ENCODE assay signal across 14 mouse cellular contexts in genomic region chr8:88357946-88358345, GRCm38 (mm10). TPM values are rescaled to one million over a fixed set of nuclear protein-coding genes. Genes with fewer than 3 reads are reported as not detected.
A peak's percentile ranks its signal among the peaks of the same experiment; 100 is the strongest.
DNase-seq lines count a peak whose midpoint lies in the region; ATAC-seq and TF ChIP-seq lines count a peak whose summit lies in the region.
"Had no signal": no experiment of that assay in that cellular context is flagged by ENCODE, and none has a peak within 500 bp of the region (broad histone marks: within the 10 kb centered on the region; RNA-seq: fewer than 3 reads in every experiment).

No protein-coding gene starts in this region.

- TF ChIP-seq EP300 in heart, postnatal 0 days (IDR thresholded peaks at IDR 0.05; ENCODE audit: low read depth) = no peak
- TF ChIP-seq EP300 in CH12.LX (IDR thresholded peaks at IDR 0.05; ENCODE audit: low read length) = no peak

- WGBS in heart, postnatal 0 days = 71% methylated on average over 5 of the region's 5 CpGs
- 72% methylated on average over 5 of the region's 5 CpGs for WGBS in lung, embryonic 14.5 days
- WGBS in embryonic facial prominence, embryonic 14.5 days = 78% methylated on average over 5 of the region's 5 CpGs

- no peak for TF ChIP-seq POLR2A in CH12.LX (IDR thresholded peaks at IDR 0.05; ENCODE audit: low read depth, low read length)

- H3K27ac ChIP-seq in heart, postnatal 0 days (ENCODE audit: low read depth) = no peak overlapping the region
- H3K27ac ChIP-seq in lung, embryonic 14.5 days (ENCODE audit: low read depth) = no peak overlapping the region
- H3K27ac ChIP-seq in CH12.LX (ENCODE audit: insufficient read depth, low read depth) = no peak overlapping the region
- no peak overlapping the region for H3K27ac ChIP-seq in embryonic facial prominence, embryonic 14.5 days (replicated peaks; ENCODE audit: low read depth, low read length)
- H3K27ac ChIP-seq: limb, embryonic 13.5 days had no signal

- peaks cover 14% of the 10 kb centered on the region for H3K4me1 ChIP-seq in heart, postnatal 0 days (ENCODE audit: control insufficient read depth, insufficient read depth)
- no peaks in the 10 kb centered on the region for H3K4me1 ChIP-seq in lung, embryonic 14.5 days (ENCODE audit: insufficient read depth)
- H3K4me1 ChIP-seq in CH12.LX (ENCODE audit: control insufficient read depth in 1 of 2, insufficient read depth in 2 of 2) = peaks cover 2 to 29% of the 10 kb centered on the region in 2 experiments; a peak in 3 of 4 replicates
- peaks cover 4% of the 10 kb centered on the region; the same call in 1 of the 2 replicates for H3K4me1 ChIP-seq in embryonic facial prominence, embryonic 14.5 days (ENCODE audit: control insufficient read depth, insufficient read depth, low read length)

- H3K9ac ChIP-seq in heart, postnatal 0 days (replicated peaks; ENCODE audit: low read depth, low read length) = no peak overlapping the region
- H3K9ac ChIP-seq in lung, embryonic 14.5 days = no peak overlapping the region
- H3K9ac ChIP-seq in CH12.LX (ENCODE audit: insufficient read depth, low read depth) = no peak overlapping the region
- no peak overlapping the region for H3K9ac ChIP-seq in embryonic facial prominence, embryonic 14.5 days (ENCODE audit: low read depth, low read length)
- H3K9ac ChIP-seq: limb, embryonic 13.5 days had no signal

- no peak for DNase-seq in heart, postnatal 0 days (ENCODE audit: low spot score)
- DNase-seq in heart, adult 8-10 months (ENCODE audit: low spot score) = no peak
- DNase-seq in lung, embryonic 14.5 days = peak; percentile 70
- no peak for DNase-seq in lung, adult 18-20 months
- no peak for DNase-seq in CH12.LX (ENCODE audit: extremely low read depth)
- peak; percentile 14 for DNase-seq in embryonic facial prominence, embryonic 14.5 days (ENCODE audit: low spot score)
- no peak for DNase-seq in ovary, postnatal 14 days (ENCODE audit: low spot score)
- DNase-seq: cerebellum, postnatal 14 days; heart, postnatal 36 days; kidney, postnatal 14 days; layer of hippocampus, postnatal 36 days had no signal

- H3K27me3 ChIP-seq in heart, postnatal 0 days (ENCODE audit: control insufficient read depth, insufficient read depth, low read length) = no peaks in the 10 kb centered on the region
- H3K27me3 ChIP-seq in lung, embryonic 14.5 days (ENCODE audit: insufficient read depth, low read length) = no peaks in the 10 kb centered on the region
- H3K27me3 ChIP-seq in CH12.LX (replicated peaks) = no peaks in the 10 kb centered on the region
- no peaks in the 10 kb centered on the region for H3K27me3 ChIP-seq in embryonic facial prominence, embryonic 14.5 days (replicated peaks; ENCODE audit: control insufficient read depth, insufficient read depth, low read length)
- H3K27me3 ChIP-seq: limb, embryonic 13.5 days; megakaryocyte, embryonic 14.5 days had no signal

- in situ Hi-C loops in CH12.LX (cut with MboI; ENCODE audit: low pct_ligation_motif_present, low pct_unique_long_range_greater_than_20kb, low sequenced_read_pairs) = no loop called here

- no peak for ATAC-seq in heart, postnatal 0 days (ENCODE audit: insufficient read depth, low read depth)
- ATAC-seq in lung, embryonic 14.5 days (ENCODE audit: insufficient read depth) = no peak
- no peak for ATAC-seq in embryonic facial prominence, embryonic 14.5 days (ENCODE audit: low read depth)

- dilution Hi-C loops in CH12.LX (cut with MboI; ENCODE audit: extremely low pct_ligation_motif_present, extremely low pct_unique_long_range_greater_than_20kb, low sequenced_read_pairs) = no loop called here

- no peak overlapping the region for H3K4me2 ChIP-seq in heart, postnatal 0 days (ENCODE audit: low read depth, low read length)
- H3K4me2 ChIP-seq in lung, embryonic 14.5 days = no peak overlapping the region
- H3K4me2 ChIP-seq in CH12.LX (ENCODE audit: insufficient read depth, low read depth, poor library complexity, severe bottlenecking) = no peak overlapping the region
- no peak overlapping the region for H3K4me2 ChIP-seq in embryonic facial prominence, embryonic 14.5 days (ENCODE audit: low read depth, low read length)
- H3K4me2 ChIP-seq: limb, embryonic 13.5 days had no signal

- H3K36me3 ChIP-seq in heart, postnatal 0 days (replicated peaks; ENCODE audit: control insufficient read depth, insufficient read depth, low read length) = peaks cover 65% of the 10 kb centered on the region
- H3K36me3 ChIP-seq in lung, embryonic 14.5 days (ENCODE audit: insufficient read depth) = peaks cover 65% of the 10 kb centered on the region
- peaks cover 42 to 67% of the 10 kb centered on the region in 2 experiments for H3K36me3 ChIP-seq in CH12.LX (replicated peaks in 1 of 2; ENCODE audit: control insufficient read depth in 1 of 2, insufficient read depth in 1 of 2, low read length in 1 of 2)
- peaks cover 66% of the 10 kb centered on the region for H3K36me3 ChIP-seq in embryonic facial prominence, embryonic 14.5 days (ENCODE audit: control insufficient read depth, insufficient read depth, low read length)

- peak; percentile 35 for TF ChIP-seq RAD21 in CH12.LX (IDR thresholded peaks at IDR 0.05; ENCODE audit: low read depth, low read length)

- H3K79me2 ChIP-seq in CH12.LX (replicated peaks; ENCODE audit: control insufficient read depth, extremely low read depth, insufficient read depth, poor library complexity, severe bottlenecking) = peaks cover 29% of the 10 kb centered on the region

- peak; percentile 27; the same call in 1 of the 2 replicates for TF ChIP-seq CTCF in heart, postnatal 0 days (IDR thresholded peaks at IDR 0.05; ENCODE audit: low read depth)
- TF ChIP-seq CTCF in lung, embryonic 14.5 days (IDR thresholded peaks at IDR 0.05; ENCODE audit: low read depth) = peak; percentile 30
- peak in 1 of 2 experiments; percentile 55; a peak in 2 of 4 replicates for TF ChIP-seq CTCF in CH12.LX (conservative IDR thresholded peaks at IDR 0.05 in 1 of 2, IDR thresholded peaks at IDR 0.05 in 1 of 2; ENCODE audit: low read depth in 2 of 2, low read length in 2 of 2)

- H3K4me3 ChIP-seq in heart, postnatal 0 days (ENCODE audit: low read depth, low read length) = no peak overlapping the region
- no peak overlapping the region for H3K4me3 ChIP-seq in lung, embryonic 14.5 days (ENCODE audit: low read depth, low read length)
- H3K4me3 ChIP-seq in CH12.LX (replicated peaks in 1 of 3; ENCODE audit: low read depth in 2 of 3, low read length in 2 of 3, poor library complexity in 1 of 3) = no peak overlapping the region
- no peak overlapping the region for H3K4me3 ChIP-seq in embryonic facial prominence, embryonic 14.5 days (ENCODE audit: low read depth, low read length)
- H3K4me3 ChIP-seq: limb, embryonic 13.5 days; megakaryocyte, embryonic 14.5 days; myocyte had no signal

- H3K9me3 ChIP-seq in heart, postnatal 0 days (replicated peaks; ENCODE audit: control insufficient read depth, low read length) = no peaks in the 10 kb centered on the region
- no peaks in the 10 kb centered on the region for H3K9me3 ChIP-seq in lung, embryonic 14.5 days (ENCODE audit: low read depth, low read length)
- H3K9me3 ChIP-seq in CH12.LX (replicated peaks; ENCODE audit: low read length) = peaks cover 5% of the 10 kb centered on the region
- no peaks in the 10 kb centered on the region for H3K9me3 ChIP-seq in embryonic facial prominence, embryonic 14.5 days (ENCODE audit: control insufficient read depth, low read length)
- H3K9me3 ChIP-seq: megakaryocyte, embryonic 14.5 days had no signal

TF ChIP-seq in CH12.LX, 34 proteins besides CTCF, POLR2A, EP300 and RAD21:
- TF ChIP-seq USF1 (IDR thresholded peaks at IDR 0.05; ENCODE audit: low read depth, low read length) = no peak
- no peak for TF ChIP-seq POLR2AphosphoS2 (IDR thresholded peaks at IDR 0.05; ENCODE audit: low read depth, low read length)
- TF ChIP-seq BHLHE40 (IDR thresholded peaks at IDR 0.05; ENCODE audit: low read depth, low read length) = no peak
- TF ChIP-seq UBTF (IDR thresholded peaks at IDR 0.05; ENCODE audit: low read depth, low read length) = no peak
- no peak for TF ChIP-seq ETS1 (conservative IDR thresholded peaks at IDR 0.05; ENCODE audit: low read depth, low read length)
- TF ChIP-seq HCFC1 (IDR thresholded peaks at IDR 0.05; ENCODE audit: low read depth, low read length) = no peak
- TF ChIP-seq ZKSCAN1 (IDR thresholded peaks at IDR 0.05; ENCODE audit: borderline replicate concordance, low read depth, low read length) = no peak
- TF ChIP-seq ZMIZ1 (IDR thresholded peaks at IDR 0.05; ENCODE audit: low read depth, low read length) = no peak
- no peak for TF ChIP-seq ZNF384 (IDR thresholded peaks at IDR 0.05; ENCODE audit: low read depth, low read length)
- TF ChIP-seq MYC (IDR thresholded peaks at IDR 0.05; ENCODE audit: low read depth, low read length) = no peak
- no peak for TF ChIP-seq ZC3H11A (IDR thresholded peaks at IDR 0.05; ENCODE audit: low read depth, low read length)
- no peak for TF ChIP-seq PAX5 (IDR thresholded peaks at IDR 0.05; ENCODE audit: low read length)
- no peak for TF ChIP-seq JUND (conservative IDR thresholded peaks at IDR 0.05; ENCODE audit: low read depth, low read length)
- TF ChIP-seq SIN3A (IDR thresholded peaks at IDR 0.05; ENCODE audit: low read length) = no peak
- no peak for TF ChIP-seq NRF1 (IDR thresholded peaks at IDR 0.05; ENCODE audit: low read depth, low read length)
- TF ChIP-seq IRF4 (IDR thresholded peaks at IDR 0.05; ENCODE audit: low read depth, low read length) = no peak
- no peak for TF ChIP-seq USF2 (conservative IDR thresholded peaks at IDR 0.05; ENCODE audit: low read depth, low read length)
- no peak for TF ChIP-seq MXI1 (IDR thresholded peaks at IDR 0.05; ENCODE audit: low read depth, low read length)

RNA-seq across cellular contexts. Expression of gene Brd7, which starts 4.0 kb away (rescaled TPM):
- total RNA-seq in heart, postnatal 0 days (2014; rRNA removed; ENCODE audit: low replicate concordance) = 23.8 and 27.0 TPM in 2 replicates
- polyA plus RNA-seq in heart, postnatal 0 days (2015; fragmentation: Nextera tagmentation; extraction: Ambion mirVana) = 70.2 and 75.4 TPM in 2 replicates
- 10 to 100 TPM; 74.5 to 90.1 (median 75.6) TPM for total RNA-seq in heart, adult 8-10 months (2022)
- polyA plus RNA-seq in lung, embryonic 14.5 days (2014; fragmentation: Nextera tagmentation; extraction: Ambion mirVana) = 87.3 and 89.6 TPM in 2 replicates
- 46.3 and 46.6 TPM in 2 replicates for total RNA-seq in CH12.LX (2012; rRNA removed)
- 31.9 and 41.1 TPM in 2 replicates for total RNA-seq in CH12.LX (2014; rRNA removed)
- 106 and 134 TPM in 2 replicates for polyA plus RNA-seq in CH12.LX (2012; ENCODE audit: insufficient read length, low read depth)
- polyA plus RNA-seq in embryonic facial prominence, embryonic 14.5 days (2014; fragmentation: Nextera tagmentation; extraction: Ambion mirVana) = 67.1 and 68.4 TPM in 2 replicates

Comparison
In these comparisons a context has a peak if more than half of its experiments do, and no peak if none do; other contexts are left out.
1. DNase-seq: peak in lung, embryonic 14.5 days (single experiment) and embryonic facial prominence, embryonic 14.5 days (single experiment); none in heart, postnatal 0 days (single experiment), heart, adult 8-10 months (single experiment), lung, adult 18-20 months (0 of 2), CH12.LX (single experiment) and ovary, postnatal 14 days (single experiment).